Mouse (Mus musculus) cerebellum, postnatal 14 days (tissue): ENCODE data around the gene Ccl6.

ENCODE experiments used
- DNase-seq, 2 experiments: peaks; one replicate each; pipeline ENCODE4 v3.0.0; 2021; ENCODE audit warnings: mixed read lengths in 2 of 2

Gene Ccl6

GRCm38 (mm10) chr11:83595669-83596455 is 3.0 kb upstream of the Ccl6 start:
- DNase-seq = no peak

GRCm38 (mm10) chr11:83593453-83593852 is 566 bp upstream of the Ccl6 start:
- DNase-seq = no peak

- no peak for DNase-seq
These were observed 8.7 kb downstream of the Ccl6 start for GRCm38 (mm10) chr11:83584232-83584631.

- DNase-seq = no peak
These were observed 9.5 kb downstream of the Ccl6 start for GRCm38 (mm10) chr11:83583450-83583754.

GRCm38 (mm10) chr11:83582626-83583449 is 10.0 kb downstream of the Ccl6 start:
- DNase-seq = peak in 1 of 2 experiments; percentile 18

GRCm38 (mm10) chr11:83581626-83582610 is 11.0 kb downstream of the Ccl6 start:
- DNase-seq = peak in 1 of 2 experiments; percentile 5

- no peak for DNase-seq
These were observed 12.1 kb downstream of the Ccl6 start for GRCm38 (mm10) chr11:83580699-83581232.

- DNase-seq = no peak
These were observed 13.9 kb downstream of the Ccl6 start for GRCm38 (mm10) chr11:83578999-83579398.

GRCm38 (mm10) chr11:83578186-83578760 is 14.6 kb downstream of the Ccl6 start, which contains the start of gene Ccl9:
TSS of gene Ccl9 (minus strand) at chr11:83578636.
- DNase-seq = no peak

- DNase-seq = no peak
These were observed 15.8 kb downstream of the Ccl6 start for GRCm38 (mm10) chr11:83576927-83577555.

- DNase-seq = no peak
These were observed 20.1 kb downstream of the Ccl6 start for GRCm38 (mm10) chr11:83572834-83573233.

GRCm38 (mm10) chr11:83572223-83572622 is 20.7 kb downstream of the Ccl6 start:
- no peak for DNase-seq

GRCm38 (mm10) chr11:83570189-83570588 is 22.7 kb downstream of the Ccl6 start:
- no peak for DNase-seq

- DNase-seq = no peak
These were observed 23.6 kb downstream of the Ccl6 start for GRCm38 (mm10) chr11:83569249-83569648.

- no peak for DNase-seq
These were observed 24.1 kb downstream of the Ccl6 start for GRCm38 (mm10) chr11:83568786-83569185.

GRCm38 (mm10) chr11:83568061-83568460 is 24.8 kb downstream of the Ccl6 start:
- DNase-seq = no peak

GRCm38 (mm10) chr11:83567311-83567710 is 25.6 kb downstream of the Ccl6 start:
- no peak for DNase-seq

- no peak for DNase-seq
These were observed 26.3 kb downstream of the Ccl6 start for GRCm38 (mm10) chr11:83566617-83567016.

GRCm38 (mm10) chr11:83563754-83564153 is 29.1 kb downstream of the Ccl6 start:
- peak in 1 of 2 experiments; percentile 20 for DNase-seq

- DNase-seq = no peak
These were observed 30.5 kb downstream of the Ccl6 start for GRCm38 (mm10) chr11:83562311-83562887.

GRCm38 (mm10) chr11:83560405-83560804 is 32.5 kb downstream of the Ccl6 start:
- no peak for DNase-seq
